Mouse (Mus musculus): ENCODE data around the gene Cnpy2.
"Not testable (repeated sequence)": the region's sequence is repeated elsewhere in the genome, so short reads cannot be mapped to it uniquely, and the experiment has no call there.

Gene Cnpy2

GRCm38 (mm10) chr10:128310902-128311301 lies 11.4 kb upstream of the Cnpy2 start:
- no peak for DNase-seq (ENCODE audit: low read depth, low spot score)

GRCm38 (mm10) chr10:128315578-128315977 lies 6.7 kb upstream of the Cnpy2 start:
- DNase-seq (ENCODE audit: low read depth, low spot score) = no peak

GRCm38 (mm10) chr10:128321641-128322040 lies 618 bp upstream of the Cnpy2 start:
- DNase-seq (ENCODE audit: low read depth, low spot score) = no peak

- DNase-seq (ENCODE audit: low read depth, low spot score) = no peak
These were observed 1.3 kb downstream of the Cnpy2 start for GRCm38 (mm10) chr10:128323516-128323915.

- DNase-seq (ENCODE audit: low read depth, low spot score) = no peak
These were observed 4.6 kb downstream of the Cnpy2 start for GRCm38 (mm10) chr10:128326825-128327224.

- DNase-seq (ENCODE audit: low read depth, low spot score) = peak; percentile 47
These were observed 5.4 kb downstream of the Cnpy2 start for GRCm38 (mm10) chr10:128327610-128328009.

- not testable (repeated sequence) for DNase-seq (ENCODE audit: low read depth, low spot score)
These were observed 10.3 kb downstream of the Cnpy2 start for GRCm38 (mm10) chr10:128332358-128333249.

- peak; percentile 86 for DNase-seq (ENCODE audit: low read depth, low spot score)
These were observed 13.3 kb downstream of the Cnpy2 start for GRCm38 (mm10) chr10:128335582-128335981.

GRCm38 (mm10) chr10:128336195-128336594 lies 13.9 kb downstream of the Cnpy2 start:
- no peak for DNase-seq (ENCODE audit: low read depth, low spot score)

- DNase-seq (ENCODE audit: low read depth, low spot score) = no peak
These were observed 14.3 kb downstream of the Cnpy2 start for GRCm38 (mm10) chr10:128336597-128336996.

- peak; percentile 98 for DNase-seq (ENCODE audit: low read depth, low spot score)
These were observed 15.3 kb downstream of the Cnpy2 start, which contains the start of gene Cs for GRCm38 (mm10) chr10:128337306-128338181. Cs (plus strand) TSS chr10:128337734.

- DNase-seq (ENCODE audit: low read depth, low spot score) = peak; percentile 71
These were observed 16.2 kb downstream of the Cnpy2 start for GRCm38 (mm10) chr10:128338415-128338814.

- no peak for DNase-seq (ENCODE audit: low read depth, low spot score)
These were observed 16.7 kb downstream of the Cnpy2 start for GRCm38 (mm10) chr10:128338948-128339347.

- peak; percentile 48 for DNase-seq (ENCODE audit: low read depth, low spot score)
These were observed 18.0 kb downstream of the Cnpy2 start for GRCm38 (mm10) chr10:128340257-128340656.

- DNase-seq (ENCODE audit: low read depth, low spot score) = peak; percentile 45
These were observed 21.2 kb downstream of the Cnpy2 start for GRCm38 (mm10) chr10:128343436-128343835.

- peak; percentile 88 for DNase-seq (ENCODE audit: low read depth, low spot score)
These were observed 22.5 kb downstream of the Cnpy2 start for GRCm38 (mm10) chr10:128344568-128345275.

- no peak for DNase-seq (ENCODE audit: low read depth, low spot score)
These were observed 25.3 kb downstream of the Cnpy2 start for GRCm38 (mm10) chr10:128347541-128347940.

- DNase-seq (ENCODE audit: low read depth, low spot score) = peak; percentile 54
These were observed 36.5 kb downstream of the Cnpy2 start for GRCm38 (mm10) chr10:128358796-128359195.

GRCm38 (mm10) chr10:128359226-128359625 lies 37.0 kb downstream of the Cnpy2 start:
- no peak for DNase-seq (ENCODE audit: low read depth, low spot score)

GRCm38 (mm10) chr10:128361836-128362235 lies 39.6 kb downstream of the Cnpy2 start:
- DNase-seq (ENCODE audit: low read depth, low spot score) = no peak

- peak; percentile 42 for DNase-seq (ENCODE audit: low read depth, low spot score)
These were observed 40.3 kb downstream of the Cnpy2 start for GRCm38 (mm10) chr10:128362568-128362967.
